ENCODE assay signal across 15 mouse cellular contexts in genomic region chr2:164458535-164458934, GRCm38 (mm10). TPM values are rescaled to one million over a fixed set of nuclear protein-coding genes. Genes with fewer than 3 reads are reported as not detected.
A peak's percentile ranks its signal among the peaks of the same experiment; 100 is the strongest.
DNase-seq lines count a peak whose midpoint lies in the region; ATAC-seq and TF ChIP-seq lines count a peak whose summit lies in the region.
"Had no signal": no experiment of that assay in that cellular context is flagged by ENCODE, and none has a peak within 500 bp of the region (broad histone marks: within the 10 kb centered on the region; RNA-seq: fewer than 3 reads in every experiment).

No protein-coding gene starts in this region.

- H3K27ac ChIP-seq in kidney, adult 2 months (ENCODE audit: insufficient read depth, low read depth, low read length) = peak overlapping the region; percentile 84
- peak overlapping the region; percentile 57 for H3K27ac ChIP-seq in intestine, embryonic 14.5 days (ENCODE audit: low read depth)
- H3K27ac ChIP-seq in liver, embryonic 12.5 days = peak overlapping the region; percentile 61
- H3K27ac ChIP-seq in stomach, embryonic 14.5 days (ENCODE audit: low read length) = peak overlapping the region; percentile 56; the same call in 1 of the 2 replicates

- TF ChIP-seq POLR2A in kidney, adult 2 months (IDR thresholded peaks at IDR 0.05; ENCODE audit: low read depth, low read length) = no peak

- DNase-seq in kidney, adult 2 months = peak; percentile 82
- no peak for DNase-seq in kidney, postnatal 14 days
- DNase-seq in intestine, embryonic 14.5 days (ENCODE audit: low spot score) = no peak
- DNase-seq in gastrocnemius, adult 8-10 months (ENCODE audit: low spot score in 2 of 2) = no peak
- DNase-seq in layer of hippocampus, postnatal 36 days = no peak
- DNase-seq: gastrocnemius, postnatal 36 days had no signal

- no peak overlapping the region for H3K4me3 ChIP-seq in kidney, adult 2 months (ENCODE audit: insufficient read depth, low read depth, low read length)
- no peak overlapping the region for H3K4me3 ChIP-seq in intestine, embryonic 14.5 days (ENCODE audit: low read depth, low read length)
- H3K4me3 ChIP-seq in liver, embryonic 12.5 days = no peak overlapping the region
- H3K4me3 ChIP-seq in stomach, embryonic 14.5 days (ENCODE audit: low read depth, low read length) = no peak overlapping the region
- H3K4me3 ChIP-seq: limb, embryonic 12.5 days had no signal

- H3K36me3 ChIP-seq in kidney, adult 2 months (ENCODE audit: control insufficient read depth, insufficient read depth, low read length) = no peaks in the 10 kb centered on the region
- H3K36me3 ChIP-seq in intestine, embryonic 14.5 days (ENCODE audit: control insufficient read depth, insufficient read depth, low read length) = peaks cover 6% of the 10 kb centered on the region; the same call in 1 of the 2 replicates
- peaks cover 11% of the 10 kb centered on the region for H3K36me3 ChIP-seq in liver, embryonic 12.5 days
- H3K36me3 ChIP-seq in stomach, embryonic 14.5 days (ENCODE audit: control insufficient read depth, insufficient read depth, low read length) = peaks cover 6% of the 10 kb centered on the region; the same call in 1 of the 2 replicates

- no peak for TF ChIP-seq CTCF in kidney, adult 2 months (conservative IDR thresholded peaks at IDR 0.05; ENCODE audit: insufficient read depth, insufficient read length, low read depth, low read length)

- H3K9ac ChIP-seq in intestine, embryonic 14.5 days (ENCODE audit: low read length) = no peak overlapping the region
- H3K9ac ChIP-seq in liver, embryonic 12.5 days = no peak overlapping the region
- H3K9ac ChIP-seq in stomach, embryonic 14.5 days (replicated peaks; ENCODE audit: low read depth, low read length) = no peak overlapping the region
- H3K9ac ChIP-seq: limb, embryonic 12.5 days had no signal

- no peaks in the 10 kb centered on the region for H3K27me3 ChIP-seq in kidney, adult 2 months (replicated peaks; ENCODE audit: control insufficient read depth, insufficient read depth, low read length)
- no peaks in the 10 kb centered on the region for H3K27me3 ChIP-seq in intestine, embryonic 14.5 days (replicated peaks; ENCODE audit: control insufficient read depth, insufficient read depth, low read length)
- peaks cover 23% of the 10 kb centered on the region for H3K27me3 ChIP-seq in liver, embryonic 12.5 days (replicated peaks)
- no peaks in the 10 kb centered on the region for H3K27me3 ChIP-seq in stomach, embryonic 14.5 days (ENCODE audit: control insufficient read depth, insufficient read depth, low read length)
- H3K27me3 ChIP-seq: limb, embryonic 12.5 days had no signal

- WGBS in kidney, adult 2 months = 57% methylated on average over 8 of the region's 8 CpGs
- WGBS in intestine, embryonic 14.5 days = 69% methylated on average over 8 of the region's 8 CpGs
- WGBS in liver, embryonic 12.5 days (ENCODE audit: insufficient replicate concordance) = 57% methylated on average over 8 of the region's 8 CpGs
- 75% methylated on average over 8 of the region's 8 CpGs for WGBS in stomach, embryonic 14.5 days

- no peak overlapping the region for H3K4me2 ChIP-seq in intestine, embryonic 14.5 days (ENCODE audit: low read length)
- H3K4me2 ChIP-seq in liver, embryonic 12.5 days = no peak overlapping the region
- no peak overlapping the region for H3K4me2 ChIP-seq in stomach, embryonic 14.5 days (replicated peaks; ENCODE audit: low read depth, low read length)
- H3K4me2 ChIP-seq: limb, embryonic 12.5 days had no signal

- ATAC-seq in intestine, embryonic 14.5 days (replicated peaks; ENCODE audit: low FRiP score, low TSS enrichment, low read depth) = no peak
- ATAC-seq in liver, embryonic 12.5 days = no peak
- ATAC-seq in stomach, embryonic 14.5 days (ENCODE audit: insufficient number of reproducible peaks, insufficient read depth, low FRiP score, low read depth) = no peak
- ATAC-seq in CD4-positive, CD25-positive, alpha-beta regulatory T cell, adult 4 months = no peak

- peaks cover 43% of the 10 kb centered on the region for H3K4me1 ChIP-seq in kidney, adult 2 months (ENCODE audit: control insufficient read depth, insufficient read depth, low read length)
- H3K4me1 ChIP-seq in intestine, embryonic 14.5 days (replicated peaks; ENCODE audit: control insufficient read depth, insufficient read depth, low read length) = peaks cover 25% of the 10 kb centered on the region
- peaks cover 29% of the 10 kb centered on the region for H3K4me1 ChIP-seq in liver, embryonic 12.5 days
- H3K4me1 ChIP-seq in stomach, embryonic 14.5 days (ENCODE audit: control insufficient read depth, insufficient read depth, low read length) = peaks cover 29% of the 10 kb centered on the region

- no peaks in the 10 kb centered on the region for H3K9me3 ChIP-seq in intestine, embryonic 14.5 days (ENCODE audit: control insufficient read depth, low read length)
- no peaks in the 10 kb centered on the region for H3K9me3 ChIP-seq in liver, embryonic 12.5 days (replicated peaks)
- no peaks in the 10 kb centered on the region for H3K9me3 ChIP-seq in stomach, embryonic 14.5 days (ENCODE audit: control insufficient read depth, low read depth, low read length)
- H3K9me3 ChIP-seq: limb, embryonic 12.5 days had no signal

RNA-seq across cellular contexts. Expression of gene Sys1, which starts 1.8 kb away (rescaled TPM):
- 94.5 and 122 TPM in 2 replicates for polyA plus RNA-seq in kidney, adult 2 months (2012; rRNA removed)
- polyA plus RNA-seq in intestine, embryonic 14.5 days (2014; fragmentation: Nextera tagmentation; extraction: Ambion mirVana) = 65.2 and 67.2 TPM in 2 replicates
- polyA plus RNA-seq in liver, embryonic 12.5 days (2016; fragmentation: Nextera tagmentation; extraction: Ambion mirVana) = 36.1 and 37.9 TPM in 2 replicates
- polyA plus RNA-seq in stomach, embryonic 14.5 days (2014; fragmentation: Nextera tagmentation; extraction: Ambion mirVana) = 65.0 and 67.6 TPM in 2 replicates
- total RNA-seq in gastrocnemius, adult 8-10 months (2022) = 10 to 100 TPM; 25.3 to 27.8 (median 26.6) TPM
- polyA plus RNA-seq in CD4-positive, CD25-positive, alpha-beta regulatory T cell, adult 4 months (2017; shearing (Covaris generic)) = 10 to 100 TPM in 1 of 2 experiments, 1 to 10 TPM in 1; 8.8 to 15.1 TPM
- total RNA-seq in layer of hippocampus, postnatal 36 days (2021) = 10 to 100 TPM; 37.7 to 42.3 TPM

RNA-seq across cellular contexts. Expression of gene Gm20458, which starts 2.2 kb away (rescaled TPM):
- polyA plus RNA-seq in kidney, adult 2 months (2012; rRNA removed) = 22.1 and 23.4 TPM in 2 replicates
- polyA plus RNA-seq in intestine, embryonic 14.5 days (2014; fragmentation: Nextera tagmentation; extraction: Ambion mirVana) = 11.6 and 17.4 TPM in 2 replicates
- polyA plus RNA-seq in liver, embryonic 12.5 days (2016; fragmentation: Nextera tagmentation; extraction: Ambion mirVana) = 4.7 and 5.2 TPM in 2 replicates
- 7.0 and 19.1 TPM in 2 replicates for polyA plus RNA-seq in stomach, embryonic 14.5 days (2014; fragmentation: Nextera tagmentation; extraction: Ambion mirVana)
- total RNA-seq in gastrocnemius, adult 8-10 months (2022) = 10 to 100 TPM in 2 of 4 experiments, 1 to 10 TPM in 1, not detected in 1; 3.8 to 12.1 (median 11.8) TPM
- not detected for polyA plus RNA-seq in CD4-positive, CD25-positive, alpha-beta regulatory T cell, adult 4 months (2017; shearing (Covaris generic))
- total RNA-seq in layer of hippocampus, postnatal 36 days (2021) = 10 to 100 TPM in 1 of 2 experiments, 1 to 10 TPM in 1; 7.0 to 13.3 TPM
- total RNA-seq: hematopoietic stem cell, adult 5-6 weeks; neutrophil, adult 5-6 weeks had no signal

RNA-seq across cellular contexts. Expression of gene Sdc4, which starts 14.8 kb away (rescaled TPM):
- polyA plus RNA-seq in kidney, adult 2 months (2012; rRNA removed) = 194 and 212 TPM in 2 replicates
- polyA plus RNA-seq in intestine, embryonic 14.5 days (2014; fragmentation: Nextera tagmentation; extraction: Ambion mirVana) = 104 and 110 TPM in 2 replicates
- 31.3 and 31.8 TPM in 2 replicates for polyA plus RNA-seq in liver, embryonic 12.5 days (2016; fragmentation: Nextera tagmentation; extraction: Ambion mirVana)
- polyA plus RNA-seq in stomach, embryonic 14.5 days (2014; fragmentation: Nextera tagmentation; extraction: Ambion mirVana) = 104 and 120 TPM in 2 replicates
- total RNA-seq in gastrocnemius, adult 8-10 months (2022) = 10 to 100 TPM; 23.9 to 58.8 (median 34.1) TPM
- 10 to 100 TPM; 69.7 to 93.7 TPM for polyA plus RNA-seq in CD4-positive, CD25-positive, alpha-beta regulatory T cell, adult 4 months (2017; shearing (Covaris generic))
- 100 to 1,000 TPM; 102 to 129 TPM for total RNA-seq in layer of hippocampus, postnatal 36 days (2021)

RNA-seq across cellular contexts. Expression of gene Trp53tg5, which starts 15.0 kb away (rescaled TPM):
- 0.10 TPM in 1 of 2 replicates, not detected in the other for polyA plus RNA-seq in kidney, adult 2 months (2012; rRNA removed)
- polyA plus RNA-seq in intestine, embryonic 14.5 days (2014; fragmentation: Nextera tagmentation; extraction: Ambion mirVana) = not detected in 2 replicates
- not detected in 2 replicates for polyA plus RNA-seq in liver, embryonic 12.5 days (2016; fragmentation: Nextera tagmentation; extraction: Ambion mirVana)
- polyA plus RNA-seq in stomach, embryonic 14.5 days (2014; fragmentation: Nextera tagmentation; extraction: Ambion mirVana) = not detected in 2 replicates
- total RNA-seq in gastrocnemius, adult 8-10 months (2022) = not detected
- not detected for polyA plus RNA-seq in CD4-positive, CD25-positive, alpha-beta regulatory T cell, adult 4 months (2017; shearing (Covaris generic))
- not detected for total RNA-seq in layer of hippocampus, postnatal 36 days (2021)
- total RNA-seq: gastrocnemius, postnatal 36 days; hematopoietic stem cell, adult 5-6 weeks; layer of hippocampus, adult 8-10 months; midbrain, postnatal 0 days; neutrophil, adult 5-6 weeks had no signal
- polyA plus RNA-seq: limb, embryonic 12.5 days; midbrain, postnatal 0 days; urinary bladder, adult 2 months had no signal

RNA-seq across cellular contexts. Expression of gene Dbndd2, which starts 27.4 kb away (rescaled TPM):
- polyA plus RNA-seq in kidney, adult 2 months (2012; rRNA removed) = 36.8 and 43.6 TPM in 2 replicates
- polyA plus RNA-seq in intestine, embryonic 14.5 days (2014; fragmentation: Nextera tagmentation; extraction: Ambion mirVana) = 9.4 and 12.5 TPM in 2 replicates
- 0.94 and 1.7 TPM in 2 replicates for polyA plus RNA-seq in liver, embryonic 12.5 days (2016; fragmentation: Nextera tagmentation; extraction: Ambion mirVana)
- 8.8 and 17.9 TPM in 2 replicates for polyA plus RNA-seq in stomach, embryonic 14.5 days (2014; fragmentation: Nextera tagmentation; extraction: Ambion mirVana)
- 10 to 100 TPM; 14.8 to 32.8 (median 22.6) TPM for total RNA-seq in gastrocnemius, adult 8-10 months (2022)
- polyA plus RNA-seq in CD4-positive, CD25-positive, alpha-beta regulatory T cell, adult 4 months (2017; shearing (Covaris generic)) = 1 to 10 TPM; 3.7 to 4.5 TPM
- total RNA-seq in layer of hippocampus, postnatal 36 days (2021) = 100 to 1,000 TPM; 108 to 110 TPM
- total RNA-seq: hematopoietic stem cell, adult 5-6 weeks had no signal
